Mouse (Mus musculus) G1E (cell line): ENCODE results near the gene Rtn4rl1.

Source experiments
- CTCF ChIP-seq: IDR thresholded peaks from 2 replicates; pipeline ENCODE4 v1.5.1; 2012; ENCODE audit warnings: low read depth, low read length, inconsistent platforms, mixed read lengths
- POLR2AphosphoS5 ChIP-seq: IDR thresholded peaks from 2 replicates; pipeline ENCODE4 v1.6.1; 2012; ENCODE audit warnings: low read depth, low read length, inconsistent platforms; ENCODE audit not compliant: insufficient replicate concordance

GRCm38 (mm10) chr11:75156416-75156815 lies 37.2 kb upstream of the Rtn4rl1 start:
- TF ChIP-seq CTCF (no peak), POLR2AphosphoS5 (no peak)
